Mouse (Mus musculus) left cerebral cortex, postnatal 4 days (tissue): ENCODE measurements around the gene Gm8926. TPM values are rescaled to one million over a fixed set of nuclear protein-coding genes. Genes with fewer than 3 reads are reported as not detected.
"Not testable (repeated sequence)": the region's sequence is repeated elsewhere in the genome, so short reads cannot be mapped to it uniquely, and the experiment has no call there.

Source experiments
- DNase-seq: peaks from one replicate; pipeline ENCODE4 v3.0.0-alpha.2; 2022
- intact Hi-C: fragments of 180-260 bp; cut with DNase I; formaldehyde crosslinking; loops from one replicate; pipeline ENCODE4 v1.15.1; 2025
- total RNA-seq, 2 experiments: library from RNA; stranded (reverse); gene quantifications; 2 replicates each; pipeline ENCODE4 v1.2.3; 2021

Gm8926 gene
- not detected for total RNA-seq

DNA sequence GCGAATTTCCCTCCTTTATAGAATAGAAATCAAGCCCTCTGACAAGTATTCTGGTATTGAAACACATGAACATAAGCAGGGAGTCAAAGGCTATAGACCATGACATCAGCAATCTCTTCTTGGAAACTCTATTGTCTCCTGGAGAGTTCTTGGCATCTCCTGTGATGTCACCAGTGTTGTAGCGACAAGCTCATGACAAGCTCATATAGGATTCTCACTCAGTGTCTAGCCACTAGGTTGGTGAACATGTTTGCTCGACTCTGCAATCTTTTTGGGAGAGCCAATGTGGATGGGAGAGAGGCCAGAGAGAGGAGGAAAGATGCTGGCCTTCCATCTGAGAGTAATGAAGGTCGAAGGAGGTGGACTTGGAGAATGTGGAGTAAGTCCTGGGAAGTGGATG is at the start of gene Gm8926:
TSS of gene Gm8926 (plus strand) at position 301 of the 400 bp plus-strand sequence.
- DNase-seq, intact Hi-C loops: not testable (repeated sequence)

Other genes starting within 250 kb of the Gm8926 start
- not detected for gene Gm6460, start 175.6 kb upstream of the Gm8926 start, total RNA-seq
- not detected for gene Gm8922, start 88.6 kb upstream of the Gm8926 start, total RNA-seq
- not detected for gene Gm6465, start 75.0 kb downstream of the Gm8926 start, total RNA-seq
- gene 4933402N22Rik, start 147.5 kb downstream of the Gm8926 start, total RNA-seq: not detected